Mouse (Mus musculus) c-Kit-positive CD71-negative TER-119-negative erythroid progenitor cells, embryonic 14.5 days (primary cell): ENCODE results near the gene Cyp19a1.

ENCODE experiments used
- DNase-seq: peaks from one replicate; pipeline ENCODE4 v3.0.0-alpha.2; 2013; ENCODE audit warnings: low read depth

Gene Cyp19a1

GRCm38 (mm10) chr9:54268010-54268409 is at the start of gene Cyp19a1:
Gene Cyp19a1, minus strand, starts transcription at chr9:54268110.
- DNase-seq = no peak

GRCm38 (mm10) chr9:54316363-54316762 is 48.5 kb upstream of the Cyp19a1 start:
- no peak for DNase-seq

GRCm38 (mm10) chr9:54308751-54309358 is 40.9 kb upstream of the Cyp19a1 start:
- DNase-seq = no peak

GRCm38 (mm10) chr9:54308209-54308608 is 40.3 kb upstream of the Cyp19a1 start:
- no peak for DNase-seq

DNA sequence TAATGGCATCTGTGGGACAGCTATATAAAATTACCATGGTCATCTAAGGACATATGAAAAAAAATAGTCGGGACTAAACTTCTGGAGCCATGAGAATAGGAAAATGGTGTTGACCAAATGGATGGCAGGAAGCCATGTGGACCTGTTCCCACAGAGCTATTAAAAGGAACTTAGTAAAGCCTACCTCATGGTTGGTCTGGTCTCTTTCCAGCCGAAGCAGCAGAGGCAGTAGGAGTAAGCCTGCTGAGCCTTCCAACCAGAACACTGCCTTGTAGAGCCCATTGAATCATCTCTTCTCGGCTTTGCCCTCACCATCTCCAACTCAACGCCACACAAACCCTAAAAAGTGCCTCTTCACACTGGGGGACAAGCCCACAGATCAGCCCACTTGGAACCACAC is 33.3 kb upstream of the Cyp19a1 start:
- no peak for DNase-seq

GRCm38 (mm10) chr9:54299792-54300191 is 31.9 kb upstream of the Cyp19a1 start:
- no peak for DNase-seq

DNA sequence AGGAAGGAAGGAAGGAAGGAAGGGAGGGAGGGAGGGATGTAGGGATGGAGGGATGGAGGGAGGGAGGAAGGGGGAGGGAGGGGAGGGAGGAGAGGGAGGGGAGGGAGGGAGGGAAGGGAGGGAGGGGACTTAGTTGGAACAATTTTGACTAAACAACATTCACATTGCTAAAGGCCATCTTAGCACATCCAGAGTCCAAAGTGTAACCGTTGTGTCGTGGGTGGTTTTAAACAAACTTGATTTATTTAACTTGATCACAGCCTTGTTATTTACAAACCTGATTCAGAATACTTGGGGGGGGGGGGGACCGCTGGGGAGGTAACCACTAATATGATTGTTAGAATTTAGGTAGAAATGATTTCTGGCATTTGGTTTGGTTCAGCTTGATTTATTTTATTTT is 31.5 kb upstream of the Cyp19a1 start:
- DNase-seq = no peak

- no peak for DNase-seq
Measured at GRCm38 (mm10) chr9:54287804-54288203, 19.9 kb upstream of the Cyp19a1 start.

- no peak for DNase-seq
Measured at GRCm38 (mm10) chr9:54286331-54286987, 18.5 kb upstream of the Cyp19a1 start, which contains the start of gene Gldn. Gene Gldn, plus strand, starts transcription at chr9:54286486.

DNA sequence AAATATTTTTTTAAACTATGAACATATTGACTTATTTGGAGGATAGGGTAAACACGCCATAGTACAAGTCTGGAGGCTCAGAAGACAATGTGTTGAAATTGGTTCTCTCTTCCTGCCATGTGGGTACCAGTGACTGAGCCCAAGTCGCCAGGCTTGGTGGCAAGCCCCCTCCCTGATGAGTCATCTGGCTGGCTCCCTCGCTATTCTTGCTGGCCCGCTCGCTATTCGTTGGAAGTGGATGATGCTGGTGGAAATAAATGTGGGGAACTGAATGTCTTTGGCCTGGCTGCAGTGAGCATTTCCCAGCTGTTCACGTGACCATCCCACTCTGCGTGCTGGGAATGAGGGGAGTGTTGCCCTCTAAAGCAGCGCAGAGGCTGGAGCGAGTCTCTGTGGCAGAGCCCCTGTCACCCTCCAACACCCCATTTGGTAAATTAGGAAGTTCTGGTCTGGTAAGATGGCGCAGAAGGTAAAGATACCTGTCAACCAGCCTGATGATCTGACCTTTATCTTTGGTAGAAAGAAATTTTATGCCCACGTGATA is 11.2 kb upstream of the Cyp19a1 start:
- no peak for DNase-seq

DNA sequence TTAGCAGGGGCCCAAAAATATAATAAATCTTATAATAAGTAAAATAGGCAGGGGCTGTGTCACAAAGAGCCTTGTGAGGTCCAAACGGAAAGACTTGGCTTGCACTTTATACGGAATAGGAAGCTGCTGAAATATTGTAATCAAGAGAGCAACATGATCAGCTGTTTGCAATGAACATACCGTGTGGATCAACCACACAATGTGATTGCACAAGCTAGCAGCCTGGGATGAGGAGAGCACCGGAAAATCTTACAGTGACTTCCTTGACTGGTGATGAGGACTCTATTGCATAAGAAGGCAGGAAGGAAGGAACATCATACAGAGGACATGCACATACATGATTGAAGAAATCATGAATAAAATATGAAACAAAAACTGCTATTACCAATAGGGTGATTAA is 7.4 kb upstream of the Cyp19a1 start:
- no peak for DNase-seq

- no peak for DNase-seq
Measured at GRCm38 (mm10) chr9:54270889-54271288, 3.0 kb upstream of the Cyp19a1 start.

- no peak for DNase-seq
Measured at GRCm38 (mm10) chr9:54269987-54270386, 2.1 kb upstream of the Cyp19a1 start.

- no peak for DNase-seq
Measured at GRCm38 (mm10) chr9:54264754-54265153, 3.2 kb downstream of the Cyp19a1 start.

- DNase-seq = no peak
Measured at GRCm38 (mm10) chr9:54244869-54245665, 22.8 kb downstream of the Cyp19a1 start.

GRCm38 (mm10) chr9:54227580-54227979 is 40.3 kb downstream of the Cyp19a1 start:
- DNase-seq = no peak

- no peak for DNase-seq
Measured at GRCm38 (mm10) chr9:54216511-54216910, 51.4 kb downstream of the Cyp19a1 start.

- no peak for DNase-seq
Measured at GRCm38 (mm10) chr9:54214881-54215280, 53.0 kb downstream of the Cyp19a1 start.

DNA sequence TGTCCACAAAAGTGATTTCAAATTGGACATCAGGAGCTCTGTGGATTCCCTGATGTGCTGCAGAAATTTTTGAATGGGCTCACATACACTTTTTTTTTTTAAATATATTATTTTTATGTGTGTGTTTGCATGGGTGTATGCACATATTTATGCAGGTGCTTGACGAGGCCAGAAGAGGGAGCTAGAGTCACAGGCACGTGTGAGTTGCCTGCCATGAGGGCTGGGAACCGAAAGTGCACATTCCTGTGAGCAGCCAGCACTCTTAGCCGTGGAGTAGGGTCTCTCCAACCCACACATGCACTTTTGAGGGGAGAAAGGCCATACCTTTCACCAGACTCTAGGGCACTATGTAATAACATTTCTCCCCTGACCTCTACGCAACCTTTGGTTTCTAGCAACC is 73.1 kb downstream of the Cyp19a1 start:
- DNase-seq = no peak

DNA sequence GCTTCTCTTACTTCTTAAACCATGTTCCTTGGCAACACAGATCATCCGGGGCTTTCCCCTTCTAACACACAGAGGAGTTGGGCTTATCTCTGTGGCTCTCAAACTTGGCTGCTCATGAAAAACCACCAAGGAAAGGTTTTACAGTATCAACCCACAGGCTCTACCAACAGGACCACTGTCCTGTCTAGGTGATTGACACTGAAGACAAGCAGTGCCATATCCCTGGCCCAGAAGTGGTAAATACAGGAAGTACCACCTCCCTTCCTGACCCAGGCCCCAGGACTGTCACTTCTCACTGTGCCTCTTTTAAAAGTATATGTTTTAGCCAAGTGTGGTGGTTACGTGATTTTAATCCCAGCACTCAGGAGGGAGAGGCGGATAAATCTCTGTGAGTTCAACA is 76.5 kb downstream of the Cyp19a1 start:
- no peak for DNase-seq

- DNase-seq = no peak
Measured at GRCm38 (mm10) chr9:54182484-54182883, 85.4 kb downstream of the Cyp19a1 start.

GRCm38 (mm10) chr9:54181330-54181729 is 86.6 kb downstream of the Cyp19a1 start:
- DNase-seq = peak; percentile 24

- DNase-seq = no peak
Measured at GRCm38 (mm10) chr9:54180216-54180615, 87.7 kb downstream of the Cyp19a1 start.
